Mouse (Mus musculus) G1E (cell line): ENCODE measurements around the gene Plxdc2.

Experiments
- CTCF ChIP-seq: IDR thresholded peaks from 2 replicates; pipeline ENCODE4 v1.5.1; 2012; ENCODE audit warnings: low read depth, low read length, inconsistent platforms, mixed read lengths
- GATA1 ChIP-seq: IDR thresholded peaks from 2 replicates; pipeline ENCODE4 v1.6.1; 2012; ENCODE audit warnings: borderline replicate concordance, low read length, inconsistent platforms, mixed read lengths

- TF ChIP-seq CTCF (no peak), GATA1 (no peak)
Measured at GRCm38 (mm10) chr2:16356921-16357837, 1.1 kb downstream of the Plxdc2 start.
